ENCODE assay signal across 9 mouse cellular contexts in the genomic region with DNA sequence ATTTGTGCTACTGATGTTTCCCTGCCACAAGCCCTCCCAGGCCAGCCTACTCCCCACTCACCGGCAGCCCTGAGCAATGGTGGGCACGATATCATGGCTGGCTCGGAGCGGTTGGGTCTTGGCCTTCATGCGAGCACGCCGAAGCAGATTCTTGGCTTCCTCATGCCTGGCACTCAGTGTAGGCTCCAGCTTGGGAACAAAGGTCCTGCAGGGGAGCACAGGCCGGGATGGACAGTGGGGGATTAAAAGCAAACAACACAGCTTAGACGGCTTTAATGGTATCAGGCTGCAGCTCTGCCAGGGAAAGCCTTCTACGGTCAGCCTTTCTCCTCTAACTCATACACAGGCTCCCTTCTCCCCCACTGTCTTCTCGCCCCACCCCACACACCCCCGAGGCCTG. TPM values are rescaled to one million over a fixed set of nuclear protein-coding genes. Genes with fewer than 3 reads are reported as not detected.
A peak's percentile ranks its signal among the peaks of the same experiment; 100 is the strongest.
DNase-seq lines count a peak whose midpoint lies in the region; ATAC-seq lines count a peak whose summit lies in the region.
"Had no signal": no experiment of that assay in that cellular context is flagged by ENCODE, and none has a peak within 500 bp of the region (broad histone marks: within the 10 kb centered on the region; RNA-seq: fewer than 3 reads in every experiment).

No protein-coding gene starts in this region.

- H3K4me1 ChIP-seq in heart, embryonic 13.5 days = peaks cover 79% of the 10 kb centered on the region
- peaks cover 98% of the 10 kb centered on the region for H3K4me1 ChIP-seq in embryonic facial prominence, embryonic 10.5 days
- peaks cover 76% of the 10 kb centered on the region for H3K4me1 ChIP-seq in hindbrain, embryonic 15.5 days (replicated peaks)
- H3K4me1 ChIP-seq in midbrain, embryonic 13.5 days (replicated peaks) = peaks cover 97% of the 10 kb centered on the region

- H3K4me3 ChIP-seq in heart, embryonic 13.5 days = no peak overlapping the region
- H3K4me3 ChIP-seq in embryonic facial prominence, embryonic 10.5 days = no peak overlapping the region
- no peak overlapping the region for H3K4me3 ChIP-seq in hindbrain, embryonic 15.5 days
- H3K4me3 ChIP-seq in midbrain, embryonic 13.5 days (replicated peaks) = no peak overlapping the region
- H3K4me3 ChIP-seq: megakaryocyte, embryonic 14.5 days had no signal

- H3K27ac ChIP-seq in heart, embryonic 13.5 days (replicated peaks) = peak overlapping the region; percentile 98
- H3K27ac ChIP-seq in embryonic facial prominence, embryonic 10.5 days (replicated peaks) = peak overlapping the region; percentile 83
- H3K27ac ChIP-seq in hindbrain, embryonic 15.5 days (replicated peaks) = peak overlapping the region; percentile 87
- peak overlapping the region; percentile 96 for H3K27ac ChIP-seq in midbrain, embryonic 13.5 days

- no peaks in the 10 kb centered on the region for H3K9me3 ChIP-seq in heart, embryonic 13.5 days
- H3K9me3 ChIP-seq in embryonic facial prominence, embryonic 10.5 days = no peaks in the 10 kb centered on the region
- H3K9me3 ChIP-seq in hindbrain, embryonic 15.5 days = no peaks in the 10 kb centered on the region
- no peaks in the 10 kb centered on the region for H3K9me3 ChIP-seq in midbrain, embryonic 13.5 days
- H3K9me3 ChIP-seq: megakaryocyte, embryonic 14.5 days had no signal

- no peaks in the 10 kb centered on the region for H3K27me3 ChIP-seq in heart, embryonic 13.5 days (replicated peaks)
- H3K27me3 ChIP-seq in embryonic facial prominence, embryonic 10.5 days (replicated peaks; ENCODE audit: low read depth, poor library complexity, severe bottlenecking) = no peaks in the 10 kb centered on the region
- no peaks in the 10 kb centered on the region for H3K27me3 ChIP-seq in hindbrain, embryonic 15.5 days
- H3K27me3 ChIP-seq in midbrain, embryonic 13.5 days = no peaks in the 10 kb centered on the region

- peak overlapping the region; percentile 53 for H3K4me2 ChIP-seq in heart, embryonic 13.5 days
- H3K4me2 ChIP-seq in hindbrain, embryonic 15.5 days = no peak overlapping the region
- no peak overlapping the region for H3K4me2 ChIP-seq in midbrain, embryonic 13.5 days (replicated peaks)

- no peak for ATAC-seq in heart, embryonic 13.5 days (ENCODE audit: extremely low read depth, insufficient number of reproducible peaks, low FRiP score, low TSS enrichment)
- ATAC-seq in hindbrain, embryonic 15.5 days (ENCODE audit: low FRiP score, low read depth) = no peak
- ATAC-seq in midbrain, embryonic 13.5 days = no peak

- no peak for DNase-seq in heart, postnatal 4 days
- DNase-seq in embryonic facial prominence, embryonic 10.5 days (ENCODE audit: low spot score) = no peak
- no peak for DNase-seq in thymus, postnatal 4 days
- DNase-seq in frontal cortex, adult 2 months (ENCODE audit: extremely low spot score in 1 of 2, low spot score in 1 of 2) = no peak
- no peak for DNase-seq in layer of hippocampus, adult 11-12 months (ENCODE audit: low spot score)

- WGBS in heart, embryonic 13.5 days = 66% methylated on average over 12 of the region's 12 CpGs
- whole genome bisulfite sequencing in embryonic facial prominence, embryonic 10.5 days = 58% methylated on average over 12 of the region's 12 CpGs
- WGBS in hindbrain, embryonic 15.5 days = 59% methylated on average over 12 of the region's 12 CpGs
- WGBS in midbrain, embryonic 13.5 days = 36% methylated on average over 12 of the region's 12 CpGs

- peak overlapping the region; percentile 69 for H3K9ac ChIP-seq in heart, embryonic 13.5 days
- no peak overlapping the region for H3K9ac ChIP-seq in hindbrain, embryonic 15.5 days
- no peak overlapping the region for H3K9ac ChIP-seq in midbrain, embryonic 13.5 days (replicated peaks)

- H3K36me3 ChIP-seq in heart, embryonic 13.5 days = peaks cover 40% of the 10 kb centered on the region
- no peaks in the 10 kb centered on the region; the same call in 1 of the 2 replicates for H3K36me3 ChIP-seq in embryonic facial prominence, embryonic 10.5 days (replicated peaks)
- no peaks in the 10 kb centered on the region for H3K36me3 ChIP-seq in hindbrain, embryonic 15.5 days
- H3K36me3 ChIP-seq in midbrain, embryonic 13.5 days = no peaks in the 10 kb centered on the region

RNA-seq across cellular contexts. Expression of gene BC034090, which starts 11.9 kb away (rescaled TPM):
- polyA plus RNA-seq in heart, embryonic 13.5 days (2015; fragmentation: Nextera tagmentation; extraction: Ambion mirVana) = 7.0 and 7.6 TPM in 2 replicates
- total RNA-seq in heart, postnatal 4 days (2021) = 10 to 100 TPM; 55.0 to 60.7 TPM
- polyA plus RNA-seq in embryonic facial prominence, embryonic 10.5 days (2016; fragmentation: Nextera tagmentation; extraction: Ambion mirVana) = 5.3 and 5.7 TPM in 2 replicates
- polyA plus RNA-seq in hindbrain, embryonic 15.5 days (2015; fragmentation: Nextera tagmentation; extraction: Ambion mirVana) = 6.4 and 6.6 TPM in 2 replicates
- 3.9 and 5.5 TPM in 2 replicates for polyA plus RNA-seq in midbrain, embryonic 13.5 days (2015; fragmentation: Nextera tagmentation; extraction: Ambion mirVana)
- polyA plus RNA-seq in frontal cortex, adult 2 months (2012; rRNA removed) = 15.4 and 16.3 TPM in 2 replicates
